Mouse (Mus musculus) stomach, postnatal 0 days (tissue): ENCODE measurements around the gene Ston2.

Source experiments
- CTCF ChIP-seq: IDR thresholded peaks from 2 replicates; pipeline ENCODE4 v1.5.1; 2016; ENCODE audit warnings: antibody characterized with exemption, low read depth, mild to moderate bottlenecking, moderate library complexity
- EP300 ChIP-seq: optimal IDR thresholded peaks from 2 replicates; pipeline ENCODE3; 2016; ENCODE audit warnings: antibody characterized with exemption

- TF ChIP-seq EP300 (no peak), CTCF (no peak)
Measured at GRCm38 (mm10) chr12:91626482-91626881, 161.7 kb downstream of the Ston2 start.
